Mouse (Mus musculus) CH12.LX (cell line): ENCODE results near the gene Safb2. TPM values are rescaled to one million over a fixed set of nuclear protein-coding genes. Genes with fewer than 3 reads are reported as not detected.

Experiments
- DNase-seq: peaks from one replicate; pipeline ENCODE4 v3.0.0-alpha.2; 2013; ENCODE audit errors: extremely low read depth
- H3K27ac ChIP-seq: 2 replicates; pipeline ENCODE4 v1.5.1; 2012; ENCODE audit warnings: low read depth, mild to moderate bottlenecking, control low read depth, moderate library complexity; ENCODE audit not compliant: insufficient read depth
- H3K27me3 ChIP-seq: replicated peaks from 2 replicates; pipeline ENCODE3; 2012; ENCODE audit warnings: inconsistent platforms
- H3K36me3 ChIP-seq, 2 experiments: replicated peaks in 1 of 2; 2 replicates each; pipeline versions ENCODE3 to v1.6.1; 2012; ENCODE audit warnings: inconsistent platforms in 1 of 2, low read length in 1 of 2, mild to moderate bottlenecking in 1 of 2, mixed read lengths in 1 of 2, moderate library complexity in 1 of 2; ENCODE audit not compliant: control insufficient read depth in 1 of 2, insufficient read depth in 1 of 2
- H3K4me1 ChIP-seq, 2 experiments: 2 replicates each; pipeline ENCODE4 v1.6.1; 2012; ENCODE audit warnings: inconsistent platforms in 1 of 2, moderate library complexity in 1 of 2; ENCODE audit not compliant: insufficient read depth in 2 of 2, control insufficient read depth in 1 of 2
- H3K4me2 ChIP-seq: 2 replicates; pipeline ENCODE4 v1.6.1; 2012; ENCODE audit warnings: low read depth, mild to moderate bottlenecking, control low read depth; ENCODE audit not compliant: poor library complexity, insufficient read depth, severe bottlenecking
- H3K4me3 ChIP-seq, 3 experiments: fragments of 150-350 bp in 1 of 3; sonication (generic) in 1 of 3; replicated peaks in 1 of 3; 2 replicates each; pipeline versions ENCODE3 to v1.5.1; 2011 to 2012; ENCODE audit warnings: low read depth in 2 of 3, low read length in 2 of 3, mild to moderate bottlenecking in 2 of 3, moderate library complexity in 2 of 3, control low read depth in 1 of 3, improper control_type of control experiment in 1 of 3, inconsistent platforms in 1 of 3, mixed read lengths in 1 of 3; ENCODE audit not compliant: poor library complexity in 1 of 3
- H3K79me2 ChIP-seq: replicated peaks from 2 replicates; pipeline ENCODE4 v1.6.1; 2012; ENCODE audit warnings: mild to moderate bottlenecking, moderate library complexity; ENCODE audit not compliant: control insufficient read depth, poor library complexity, insufficient read depth, severe bottlenecking; ENCODE audit errors: extremely low read depth
- H3K9ac ChIP-seq: 2 replicates; pipeline ENCODE4 v1.6.1; 2012; ENCODE audit warnings: low read depth, mild to moderate bottlenecking, control low read depth, moderate library complexity; ENCODE audit not compliant: insufficient read depth
- H3K9me3 ChIP-seq: replicated peaks from 2 replicates; pipeline ENCODE3; 2012; ENCODE audit warnings: low read length, inconsistent platforms, mixed read lengths
- CHD1 ChIP-seq: IDR thresholded peaks from 2 replicates; pipeline ENCODE4 v1.6.1; 2012; ENCODE audit warnings: low read depth, low read length, improper control_type of control experiment, inconsistent platforms
- CHD2 ChIP-seq: IDR thresholded peaks from 2 replicates; pipeline ENCODE4 v1.6.1; 2011; ENCODE audit warnings: low read length, improper control_type of control experiment
- CTCF ChIP-seq, 2 experiments: IDR thresholded peaks in 1 of 2; conservative IDR thresholded peaks in 1 of 2; 2 replicates each; pipeline ENCODE4 v1.5.1; 2011 to 2012; ENCODE audit warnings: low read depth in 2 of 2, low read length in 2 of 2, improper control_type of control experiment in 1 of 2, inconsistent platforms in 1 of 2, mild to moderate bottlenecking in 1 of 2, moderate library complexity in 1 of 2
- ELF1 ChIP-seq: IDR thresholded peaks from 2 replicates; pipeline ENCODE4 v1.6.1; 2014; ENCODE audit warnings: low read depth, mild to moderate bottlenecking, inconsistent platforms, low read length, improper control_type of control experiment
- EP300 ChIP-seq: IDR thresholded peaks from 2 replicates; pipeline ENCODE4 v1.6.1; 2011; ENCODE audit warnings: low read length, improper control_type of control experiment
- ETS1 ChIP-seq: conservative IDR thresholded peaks from 2 replicates; pipeline ENCODE4 v1.6.1; 2012; ENCODE audit warnings: low read depth, mild to moderate bottlenecking, inconsistent platforms, low read length, improper control_type of control experiment, moderate library complexity
- GABPA ChIP-seq: IDR thresholded peaks from 2 replicates; pipeline ENCODE4 v1.6.1; 2012; ENCODE audit warnings: low read depth, low read length, improper control_type of control experiment, inconsistent platforms; ENCODE audit not compliant: insufficient replicate concordance
- HCFC1 ChIP-seq: IDR thresholded peaks from 2 replicates; pipeline ENCODE4 v1.6.1; 2012; ENCODE audit warnings: low read depth, mild to moderate bottlenecking, inconsistent platforms, low read length, improper control_type of control experiment
- JUND ChIP-seq: conservative IDR thresholded peaks from 2 replicates; pipeline ENCODE4 v1.6.1; 2011; ENCODE audit warnings: low read depth, low read length, improper control_type of control experiment
- MAZ ChIP-seq: IDR thresholded peaks from 2 replicates; pipeline ENCODE4 v1.6.1; 2012; ENCODE audit warnings: low read depth, mild to moderate bottlenecking, inconsistent platforms, low read length, improper control_type of control experiment, moderate library complexity
- MEF2A ChIP-seq: IDR thresholded peaks from 2 replicates; pipeline ENCODE4 v1.6.1; 2014; ENCODE audit warnings: low read depth, mild to moderate bottlenecking, inconsistent platforms, low read length, improper control_type of control experiment, borderline replicate concordance
- NRF1 ChIP-seq: IDR thresholded peaks from 2 replicates; pipeline ENCODE4 v1.6.1; 2014; ENCODE audit warnings: low read depth, mild to moderate bottlenecking, inconsistent platforms, low read length, improper control_type of control experiment, moderate library complexity
- POLR2A ChIP-seq: IDR thresholded peaks from 2 replicates; pipeline ENCODE4 v1.6.1; 2011; ENCODE audit warnings: low read depth, mild to moderate bottlenecking, improper control_type of control experiment, low read length
- RAD21 ChIP-seq: IDR thresholded peaks from 2 replicates; pipeline ENCODE4 v1.6.1; 2011; ENCODE audit warnings: low read depth, mild to moderate bottlenecking, low read length, improper control_type of control experiment, moderate library complexity
- TBP ChIP-seq: conservative IDR thresholded peaks from 2 replicates; pipeline ENCODE4 v1.6.1; 2011; ENCODE audit warnings: low read depth, low read length, improper control_type of control experiment
- TCF12 ChIP-seq: IDR thresholded peaks from 2 replicates; pipeline ENCODE4 v1.6.1; 2014; ENCODE audit warnings: low read depth, mild to moderate bottlenecking, inconsistent platforms, low read length, improper control_type of control experiment
- UBTF ChIP-seq: IDR thresholded peaks from 2 replicates; pipeline ENCODE4 v1.6.1; 2012; ENCODE audit warnings: low read depth, mild to moderate bottlenecking, inconsistent platforms, low read length, improper control_type of control experiment, moderate library complexity
- ZC3H11A ChIP-seq: IDR thresholded peaks from 2 replicates; pipeline ENCODE4 v1.6.1; 2012; ENCODE audit warnings: low read depth, mild to moderate bottlenecking, inconsistent platforms, low read length, improper control_type of control experiment
- ZMIZ1 ChIP-seq: IDR thresholded peaks from 2 replicates; pipeline ENCODE4 v1.6.1; 2012; ENCODE audit warnings: low read depth, mild to moderate bottlenecking, inconsistent platforms, low read length, improper control_type of control experiment
- ZNF384 ChIP-seq: IDR thresholded peaks from 2 replicates; pipeline ENCODE4 v1.6.1; 2012; ENCODE audit warnings: low read depth, low read length, improper control_type of control experiment, inconsistent platforms
- dilution Hi-C: fragments of 300-500 bp; cut with MboI; formaldehyde crosslinking; loops from 2 replicates; pipeline ENCODE4 v1.14.3; 2020; ENCODE audit warnings: low sequenced_read_pairs; ENCODE audit not compliant: extremely low pct_unique_long_range_greater_than_20kb, extremely low pct_ligation_motif_present
- in situ Hi-C: fragments of 300-500 bp; cut with MboI; formaldehyde crosslinking; loops from 3 replicates; pipeline ENCODE4 v1.14.3; 2019; ENCODE audit warnings: low sequenced_read_pairs, low pct_ligation_motif_present, low pct_unique_long_range_greater_than_20kb, mixed read lengths
- polyA plus RNA-seq: library from polyadenylated mRNA; unstranded; fragments of >175 nt; gene quantifications from 2 replicates; pipeline ENCODE4 v1.2.1, GENCODE M21; 2012; ENCODE audit warnings: low read depth; ENCODE audit not compliant: insufficient read length
- total RNA-seq, 2 experiments: library from RNA; depleted of rRNA; stranded (reverse); fragments of 300-350 nt in 1 of 2; fragments of >200 nt in 1 of 2; gene quantifications; 2 replicates each; pipeline ENCODE4 v1.2.3; 2012 to 2014

Safb2 gene
- total and polyA plus RNA-seq, 3 experiments = 13.8 to 170 (median 74.0) TPM

GRCm38 (mm10) chr17:56608699-56609098, 24.3 kb upstream of the Safb2 start:
- in situ Hi-C loops (no loop called here), dilution Hi-C loops (no loop called here)
- H3K79me2 ChIP-seq = peaks cover 24% of the 10 kb centered on the region
- H3K4me3 ChIP-seq = peak overlapping the region; percentile 67 to 99 (median 79)
- no peak for DNase-seq
- peaks cover 3 to 41% of the 10 kb centered on the region in 2 experiments for H3K4me1 ChIP-seq
- H3K27me3 ChIP-seq = no peaks in the 10 kb centered on the region
- no peak for TF ChIP-seq NRF1
- TF ChIP-seq ETS1 = no peak
- TF ChIP-seq CHD1 = no peak
- TF ChIP-seq CTCF (conservative IDR thresholded peaks at IDR 0.05 in 1 of 2, IDR thresholded peaks at IDR 0.05 in 1 of 2; ENCODE audit: low read depth in 2 of 2, low read length in 2 of 2) = no peak
- no peak for TF ChIP-seq EP300
- H3K9ac ChIP-seq = peak overlapping the region; percentile 96
- H3K27ac ChIP-seq = no peak overlapping the region
- H3K36me3 ChIP-seq = peaks cover 39 to 47% of the 10 kb centered on the region in 2 experiments
- no peaks in the 10 kb centered on the region for H3K9me3 ChIP-seq
- H3K4me2 ChIP-seq = peak overlapping the region; percentile 89

GRCm38 (mm10) chr17:56607521-56608062, 23.2 kb upstream of the Safb2 start:
- peaks cover 3 to 38% of the 10 kb centered on the region in 2 experiments for H3K4me1 ChIP-seq
- no peak overlapping the region for H3K4me2 ChIP-seq
- no peaks in the 10 kb centered on the region for H3K9me3 ChIP-seq
- TF ChIP-seq ELF1 = no peak
- no peak for TF ChIP-seq ZNF384
- no peak for TF ChIP-seq NRF1
- no peak for TF ChIP-seq JUND
- TF ChIP-seq ZMIZ1 = no peak
- no peak for TF ChIP-seq CHD2
- TF ChIP-seq TCF12 = no peak
- TF ChIP-seq MEF2A = no peak
- no peak for TF ChIP-seq ETS1
- H3K4me3 ChIP-seq = no peak overlapping the region
- H3K79me2 ChIP-seq = peaks cover 19% of the 10 kb centered on the region; the same call in 1 of the 2 replicates
- DNase-seq = no peak
- no peaks in the 10 kb centered on the region for H3K27me3 ChIP-seq
- peaks cover 49 to 56% of the 10 kb centered on the region in 2 experiments for H3K36me3 ChIP-seq
- H3K27ac ChIP-seq = no peak overlapping the region
- no peak overlapping the region for H3K9ac ChIP-seq
- in situ Hi-C loops = no loop called here
- dilution Hi-C loops = no loop called here

GRCm38 (mm10) chr17:56605431-56605830, 21.0 kb upstream of the Safb2 start:
- H3K27me3 ChIP-seq = no peaks in the 10 kb centered on the region
- in situ Hi-C loops = no loop called here

More at GRCm38 (mm10) chr17:56605431-56605830, 21.0 kb upstream of the Safb2 start:
- Histone ChIP-seq H3K4me1 (peaks cover 0 to 16% of the 10 kb centered on the region in 2 experiments; a peak in 2 of 4 replicates), H3K4me3 (no peak overlapping the region), H3K36me3 (peaks cover 68 to 75% of the 10 kb centered on the region in 2 experiments)
- no peak for TF ChIP-seq TBP
- no peak for TF ChIP-seq HCFC1
- no peak for TF ChIP-seq RAD21
- no peak for TF ChIP-seq POLR2A
- no peak for TF ChIP-seq MEF2A
- no peak for TF ChIP-seq MAZ
- no peak for TF ChIP-seq ZC3H11A
- TF ChIP-seq GABPA = no peak
- no peak for TF ChIP-seq UBTF
- TF ChIP-seq, all 38 proteins: peak for 0
- Histone ChIP-seq H3K9ac (no peak overlapping the region), H3K79me2 (peaks cover 19% of the 10 kb centered on the region; the same call in 1 of the 2 replicates), H3K27ac (no peak overlapping the region), H3K4me2 (no peak overlapping the region), H3K9me3 (no peaks in the 10 kb centered on the region)
- no peak for DNase-seq
- dilution Hi-C loops = no loop called here
